Mouse (Mus musculus) lung, postnatal 36 days (tissue): ENCODE data around the gene Smpd2.
A peak's percentile ranks its signal among the peaks of the same experiment; 100 is the strongest.

Experiments used
- DNase-seq: peaks from one replicate; pipeline ENCODE4 v3.0.0; 2022; ENCODE audit warnings: mixed read lengths

Gene Smpd2

DNA sequence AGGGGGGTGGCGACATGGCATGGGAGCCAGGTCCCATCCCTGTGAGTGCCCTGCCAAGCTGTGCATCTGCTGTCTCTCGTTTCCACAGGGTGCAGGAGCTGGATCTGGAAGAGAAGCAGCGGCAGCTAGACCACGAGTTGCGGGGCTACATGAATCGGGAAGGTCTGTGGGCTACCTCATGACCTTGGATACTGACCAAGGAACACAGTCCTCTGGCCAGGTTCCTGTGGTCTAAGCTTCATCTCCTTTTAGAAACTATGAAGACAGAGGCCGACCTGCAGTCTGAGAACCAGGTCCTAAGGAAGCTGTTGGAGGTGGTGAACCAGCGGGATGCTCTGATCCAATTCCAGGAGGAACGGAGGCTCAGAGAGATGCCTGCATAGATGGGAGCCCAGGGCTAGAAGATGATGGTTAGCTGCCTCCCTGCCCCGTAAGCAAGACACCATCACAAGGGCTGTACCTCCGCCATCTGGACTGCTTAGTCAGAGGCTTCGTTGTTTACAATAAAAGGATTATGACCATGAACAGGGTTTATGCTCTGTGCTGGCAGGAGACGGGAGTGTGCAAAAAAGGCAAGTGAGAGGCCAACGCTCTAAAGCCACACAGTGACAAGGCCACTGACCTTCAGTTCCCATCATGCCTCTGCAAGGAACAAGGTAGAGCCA is 3.5 kb downstream of the Smpd2 start:
- DNase-seq: no peak

DNA sequence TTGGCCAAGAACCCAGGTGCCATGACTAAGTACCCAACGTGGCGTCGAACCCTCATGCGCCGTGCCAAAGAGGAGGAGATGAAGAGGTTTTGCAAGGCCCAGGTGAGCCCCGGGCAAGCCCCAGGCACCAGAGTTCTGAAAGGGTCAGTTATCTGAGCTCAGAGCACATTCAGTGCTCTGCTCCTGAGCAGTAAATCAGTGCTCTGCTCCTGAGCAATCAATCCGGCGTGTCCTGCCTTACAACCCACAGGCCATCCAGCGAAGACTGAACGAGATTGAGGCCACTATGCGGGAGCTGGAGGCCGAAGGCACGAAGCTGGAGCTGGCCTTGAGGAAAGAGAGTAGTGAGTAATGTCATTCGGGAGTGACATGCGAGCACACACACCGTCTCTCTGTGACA is 4.4 kb downstream of the Smpd2 start:
- no peak for DNase-seq

DNA sequence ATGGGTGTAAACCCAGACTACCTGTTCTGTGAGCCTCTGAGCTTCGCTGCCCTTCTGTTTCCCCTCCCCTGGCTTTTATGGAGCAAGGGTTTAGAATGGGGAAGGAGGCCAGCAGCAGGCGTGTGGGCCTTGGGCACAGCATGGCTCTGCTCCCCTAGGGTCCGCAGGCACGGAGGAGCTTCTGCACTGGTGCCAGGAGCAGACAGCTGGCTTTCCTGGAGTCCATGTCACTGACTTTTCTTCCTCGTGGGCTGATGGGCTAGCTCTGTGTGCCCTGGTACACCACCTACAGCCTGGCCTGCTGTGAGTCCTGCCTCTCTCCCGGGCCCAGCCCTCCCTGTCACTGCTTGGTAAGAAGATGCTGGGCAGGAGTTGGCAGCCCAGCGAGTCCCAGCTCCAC is 7.7 kb downstream of the Smpd2 start:
- no peak for DNase-seq

DNA sequence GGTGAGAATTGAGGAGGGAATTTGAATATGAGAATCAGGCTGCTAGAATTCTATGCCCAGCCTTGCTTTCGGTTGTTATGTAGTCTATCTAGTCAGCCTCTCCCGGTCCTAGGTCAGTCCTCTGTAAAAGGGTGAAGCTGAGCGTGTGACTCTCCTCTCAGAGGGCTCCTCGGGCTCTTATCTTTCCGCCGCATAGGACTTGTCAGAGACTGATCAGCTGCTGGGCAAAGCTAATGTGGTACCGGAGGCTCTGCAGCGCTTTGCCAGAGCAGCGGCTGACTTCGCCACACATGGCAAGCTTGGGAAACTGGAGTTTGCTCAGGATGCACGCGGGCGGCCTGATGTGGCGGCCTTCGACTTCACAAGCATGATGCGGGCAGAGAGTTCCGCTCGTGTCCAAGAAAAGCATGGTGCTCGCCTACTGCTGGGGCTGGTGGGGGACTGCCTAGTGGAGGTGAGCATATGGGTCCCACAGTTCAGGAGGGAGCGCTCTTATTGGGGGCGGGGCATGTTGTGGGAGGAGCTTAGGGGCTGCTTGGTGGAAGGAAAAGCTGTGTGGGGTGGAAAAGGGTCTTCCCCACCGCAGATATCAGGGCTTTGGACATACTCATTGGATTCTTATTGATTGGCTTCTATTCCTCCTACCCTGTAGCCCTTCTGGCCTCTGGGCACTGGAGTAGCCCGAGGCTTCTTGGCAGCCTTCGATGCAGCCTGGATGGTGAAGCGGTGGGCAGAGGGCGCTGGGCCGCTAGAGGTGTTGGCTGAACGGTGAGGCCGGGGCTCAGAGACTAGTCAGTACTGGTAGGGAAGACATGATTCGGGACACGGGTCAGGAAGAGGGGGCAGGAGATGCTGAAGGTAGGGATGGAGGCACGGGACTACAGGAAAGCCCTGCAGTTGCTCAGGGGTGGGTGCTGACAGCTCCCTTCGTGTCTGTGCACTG is 9.0 kb downstream of the Smpd2 start:
- no peak for DNase-seq

DNA sequence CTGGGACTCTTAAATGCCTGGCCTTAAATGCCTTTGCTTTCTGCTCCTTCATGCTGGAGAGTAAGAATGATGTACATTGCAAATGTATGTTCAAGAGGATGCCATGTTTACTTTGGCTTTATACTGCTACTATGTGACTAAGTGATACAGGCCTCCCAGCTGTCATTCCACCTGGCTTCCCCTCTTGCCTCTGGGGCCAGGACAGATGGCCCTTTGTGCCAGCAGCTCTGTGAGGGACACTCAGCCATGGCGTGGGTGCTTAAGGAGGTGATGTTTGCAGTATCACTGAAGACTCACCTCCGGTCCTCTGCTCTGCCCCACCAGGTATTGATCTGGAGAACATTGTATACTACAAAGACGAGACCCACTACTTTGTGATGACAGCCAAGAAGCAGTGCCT is 10.2 kb downstream of the Smpd2 start:
- no peak for DNase-seq

DNA sequence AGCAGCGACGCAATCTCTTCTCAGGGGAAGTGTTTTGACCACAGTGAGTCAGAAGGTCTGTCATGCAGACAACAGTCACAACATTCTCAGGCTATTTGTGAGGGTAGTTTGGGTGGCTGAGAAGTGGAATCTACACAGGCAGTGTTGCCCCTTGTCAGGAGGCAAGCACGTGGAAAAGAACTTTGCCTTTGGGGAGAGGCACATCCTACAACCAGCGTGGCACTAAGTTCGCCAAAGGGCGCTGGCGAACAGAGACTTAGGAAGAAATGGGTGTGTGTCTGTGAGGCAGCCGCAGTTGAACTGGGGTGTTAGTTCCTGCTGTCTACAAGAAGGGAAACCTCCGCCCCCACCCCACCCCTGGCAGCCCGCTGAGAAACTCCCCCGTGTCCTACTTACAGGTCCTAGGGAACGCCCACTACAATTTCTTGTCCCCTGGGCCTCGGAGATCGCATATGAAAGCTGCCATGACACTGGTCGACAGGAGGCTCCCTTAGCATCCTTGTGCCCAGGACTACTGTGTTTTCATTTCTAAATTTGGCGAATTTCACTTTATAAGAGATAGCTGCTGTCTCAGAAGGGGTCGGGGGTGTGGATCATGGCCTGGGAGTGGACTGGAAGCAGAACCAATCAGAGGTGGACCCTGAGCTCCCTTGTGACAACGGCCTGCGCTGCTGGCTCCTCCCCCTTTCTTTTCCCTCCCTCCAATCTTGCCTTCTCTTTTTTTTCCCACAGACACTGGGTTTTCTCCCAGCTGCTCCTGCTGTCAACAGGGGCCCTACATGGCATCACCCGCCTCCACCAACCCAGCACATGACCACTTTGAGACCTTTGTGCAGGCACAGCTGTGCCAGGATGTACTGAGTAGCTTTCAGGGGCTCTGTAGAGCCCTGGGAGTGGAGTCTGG is 12.6 kb downstream of the Smpd2 start:
- DNase-seq: peak; percentile 87

DNA sequence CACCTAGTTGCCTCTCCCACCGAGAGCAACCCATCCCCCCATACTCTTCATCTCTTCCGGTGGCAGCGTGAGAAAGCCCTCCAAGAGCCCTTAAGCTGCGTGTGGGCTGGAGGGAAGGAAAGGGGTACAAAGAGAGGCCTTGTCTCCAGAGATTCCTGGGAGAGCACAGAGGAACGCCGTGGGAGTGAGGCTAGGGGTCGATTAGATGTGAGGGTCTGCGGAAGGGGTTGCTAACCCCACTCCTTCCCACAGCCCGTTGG is 13.2 kb downstream of the Smpd2 start:
- DNase-seq: peak; percentile 30

DNA sequence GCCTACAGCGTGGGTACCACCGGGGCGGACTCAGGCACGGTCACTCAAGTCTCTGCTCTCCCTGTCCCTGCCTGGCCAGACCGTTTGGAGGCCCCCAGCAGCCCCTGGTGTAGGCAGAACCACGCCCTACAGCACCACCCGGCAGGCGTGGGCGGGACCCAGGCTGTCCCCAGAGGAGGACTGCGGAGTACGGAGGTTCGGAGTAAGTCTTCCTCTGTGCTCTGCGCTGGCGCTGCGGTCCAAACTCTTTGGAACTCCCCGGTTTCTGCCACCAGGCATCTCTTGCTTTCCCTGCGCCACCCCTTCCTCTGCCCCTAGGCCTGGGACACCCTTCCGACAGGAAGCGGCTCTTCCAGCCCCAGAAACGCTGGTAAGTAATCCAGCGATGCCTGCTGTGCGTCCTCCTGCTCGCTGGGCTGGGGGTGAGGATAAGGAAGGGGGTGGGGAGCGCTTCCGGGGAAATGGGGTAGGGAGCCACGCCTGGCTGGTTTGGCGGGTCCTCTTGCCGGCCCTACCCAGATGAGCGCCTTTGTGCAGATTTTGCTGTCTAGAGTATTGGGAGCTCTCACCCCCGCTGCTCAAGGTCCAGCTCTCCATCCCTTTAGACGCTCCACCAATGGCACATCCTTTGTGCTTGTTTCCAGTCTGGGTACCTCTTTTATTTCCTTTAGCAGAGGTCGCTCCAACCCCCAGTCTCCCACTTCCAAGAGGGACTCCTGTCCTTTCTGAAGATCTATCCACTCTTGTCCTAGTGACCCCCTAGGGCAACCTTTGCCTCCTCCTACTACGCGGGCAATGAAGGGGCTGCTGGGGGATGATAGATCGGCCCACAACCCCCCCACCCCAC is 13.8 kb downstream of the Smpd2 start, which contains the start of gene Mical1:
Mical1 (plus strand) TSS at position 144 of the 847 bp plus-strand sequence.
- peak; percentile 81 for DNase-seq

DNA sequence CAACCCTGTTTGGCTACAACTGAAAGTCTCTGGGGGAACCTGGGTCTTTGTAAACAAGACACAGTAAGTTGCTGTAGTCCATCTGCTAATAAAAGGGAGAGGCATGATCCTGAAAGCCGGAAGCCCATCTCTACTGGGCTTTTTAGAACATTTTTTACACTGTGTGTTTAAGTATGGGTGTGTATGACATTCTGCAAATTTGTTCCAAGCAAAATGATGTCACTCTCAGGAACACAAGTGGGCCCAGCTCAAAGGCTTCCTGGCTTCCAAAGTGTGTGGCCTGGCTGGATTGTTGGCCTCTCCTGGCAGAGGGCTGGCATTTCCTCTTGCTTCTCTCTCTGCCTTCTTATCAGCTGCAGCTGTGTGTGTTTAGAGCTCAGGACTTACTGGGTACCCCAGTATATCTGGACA is 15.2 kb downstream of the Smpd2 start:
- peak; percentile 76 for DNase-seq

DNA sequence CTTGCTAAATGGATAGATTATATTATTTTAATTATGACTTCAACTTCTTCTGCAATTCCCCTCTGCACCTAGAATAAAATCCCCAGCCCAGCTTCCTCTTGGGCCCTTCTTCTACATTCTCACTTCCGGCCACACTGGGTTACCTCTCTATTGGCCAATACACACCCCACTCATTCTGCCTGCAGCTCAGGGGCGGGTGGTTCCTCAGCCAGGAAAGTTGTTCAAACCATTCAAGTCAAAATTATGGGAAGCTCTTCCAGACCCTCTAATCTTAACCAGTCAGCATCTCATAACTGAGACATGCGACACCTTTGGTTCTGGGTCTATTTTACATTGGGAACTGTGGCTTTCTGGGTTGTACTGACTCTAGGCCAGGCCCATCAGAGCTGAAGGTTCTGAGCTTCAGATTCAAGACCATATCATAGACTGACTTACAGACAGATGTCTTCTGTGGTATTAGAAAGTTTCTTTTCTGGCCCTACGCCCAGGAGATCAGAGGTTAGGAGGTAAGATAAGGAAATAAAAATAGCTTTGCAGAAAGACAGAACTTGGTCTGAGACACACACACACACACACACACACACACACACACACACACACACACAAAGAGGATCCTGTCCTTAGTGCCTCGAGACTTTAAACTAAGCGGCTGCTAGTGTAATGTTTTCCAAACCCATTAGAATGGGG is 16.2 kb downstream of the Smpd2 start:
- DNase-seq: peak; percentile 71

DNA sequence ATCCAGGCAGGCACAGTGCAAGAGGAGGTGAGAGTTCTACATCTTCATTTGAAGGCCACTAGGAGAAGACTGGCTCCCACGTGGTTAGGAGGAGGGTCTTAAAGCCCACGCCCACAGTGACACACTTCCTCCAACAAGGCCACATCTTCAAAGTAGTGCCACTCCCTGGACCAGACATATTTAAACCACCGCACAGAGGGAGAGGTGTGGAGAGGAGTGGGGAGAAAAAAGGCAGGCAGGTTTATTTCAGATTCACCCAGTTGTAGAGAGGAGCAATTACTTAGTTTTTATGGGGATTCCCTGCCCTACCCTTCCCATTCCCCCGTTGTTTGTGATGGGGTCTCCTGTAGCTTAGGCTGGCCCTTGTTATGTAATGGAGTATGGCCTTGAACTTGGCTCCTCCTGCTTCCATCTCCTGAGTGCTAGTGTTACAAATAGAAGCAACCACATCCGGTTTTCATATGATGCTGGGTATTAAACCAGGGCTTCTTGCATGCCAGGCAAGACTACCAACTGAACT is 17.1 kb downstream of the Smpd2 start:
- no peak for DNase-seq

DNA sequence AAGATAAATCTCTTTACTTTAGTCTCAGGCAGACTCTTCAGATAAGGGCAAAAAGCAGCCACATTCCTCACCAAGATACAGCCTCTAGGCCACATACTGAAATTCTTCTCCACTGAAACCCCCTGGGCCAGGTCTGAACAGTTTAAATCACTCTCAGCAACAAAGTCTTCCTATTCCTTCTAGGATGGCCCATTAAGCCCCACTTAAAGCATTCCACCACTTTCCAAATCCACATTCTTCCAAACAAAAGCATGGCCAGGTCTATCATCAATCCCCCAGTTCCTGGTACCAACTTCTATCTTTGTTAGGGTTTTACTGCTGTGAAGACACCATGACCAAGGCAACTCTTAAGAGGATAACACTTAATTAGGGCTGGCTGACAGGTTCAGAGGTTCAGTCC is 17.6 kb downstream of the Smpd2 start:
- DNase-seq: no peak

DNA sequence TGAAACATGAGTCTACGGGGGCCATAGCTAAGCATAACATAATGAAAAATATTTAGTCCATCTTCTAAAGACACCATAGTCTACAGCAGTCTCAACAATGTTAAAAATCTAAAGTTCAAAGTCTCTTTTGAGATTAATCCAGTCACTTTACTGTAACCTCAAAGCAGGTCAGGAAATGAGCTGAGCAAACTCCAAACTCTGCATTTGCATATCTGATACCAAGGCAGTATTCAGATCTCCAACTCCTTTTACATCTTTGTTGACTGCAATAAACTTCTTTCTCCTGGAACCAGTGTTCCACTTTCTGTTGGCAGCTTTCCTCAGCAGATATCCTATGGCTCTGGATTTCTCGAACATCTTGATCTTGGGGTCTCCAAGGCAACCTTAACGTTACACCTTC is 19.5 kb downstream of the Smpd2 start:
- no peak for DNase-seq

DNA sequence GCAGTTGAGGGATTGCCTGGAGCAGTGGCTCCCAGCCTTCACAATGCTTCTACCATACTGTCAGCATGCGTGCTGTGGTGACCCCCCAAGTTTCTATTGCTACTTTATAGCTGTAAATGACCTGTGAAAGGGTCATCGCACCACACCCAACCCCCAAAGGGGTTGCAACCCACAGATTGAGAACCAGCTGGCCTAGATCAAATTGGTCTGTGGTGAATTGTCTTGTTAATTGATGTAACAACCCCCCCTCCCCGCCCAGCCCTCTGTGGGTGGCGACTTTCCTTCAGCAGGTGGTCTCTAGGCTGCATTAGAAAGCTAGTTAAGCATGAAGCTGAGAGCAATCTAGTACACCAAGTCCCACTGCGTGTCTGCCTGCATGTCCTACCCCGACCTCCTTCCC is 22.8 kb downstream of the Smpd2 start:
- DNase-seq: no peak

DNA sequence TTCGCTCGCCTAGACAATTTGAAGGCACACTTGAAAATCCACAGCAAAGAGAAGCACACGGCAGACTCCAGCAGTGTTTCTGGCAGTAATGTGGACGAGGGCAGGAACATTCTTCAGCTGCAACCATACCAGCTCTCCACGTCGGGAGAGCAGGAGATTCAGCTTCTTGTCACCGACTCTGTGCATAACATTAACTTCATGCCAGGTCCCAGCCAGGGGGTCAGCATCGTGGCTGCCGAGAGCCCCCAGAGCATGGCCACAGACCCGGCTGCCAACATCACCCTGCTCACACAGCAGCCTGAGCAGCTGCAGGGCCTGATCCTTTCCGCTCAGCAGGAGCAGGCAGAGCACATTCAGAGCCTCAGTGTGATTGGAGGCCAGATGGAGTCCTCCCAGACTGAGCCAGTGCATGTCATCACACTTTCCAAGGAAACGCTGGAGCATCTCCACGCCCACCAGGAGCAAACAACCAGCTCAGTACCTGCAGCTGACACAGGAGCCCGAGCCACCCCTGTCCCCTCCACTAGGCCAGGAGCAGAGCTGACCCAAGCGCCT is 25.7 kb downstream of the Smpd2 start:
- no peak for DNase-seq

DNA sequence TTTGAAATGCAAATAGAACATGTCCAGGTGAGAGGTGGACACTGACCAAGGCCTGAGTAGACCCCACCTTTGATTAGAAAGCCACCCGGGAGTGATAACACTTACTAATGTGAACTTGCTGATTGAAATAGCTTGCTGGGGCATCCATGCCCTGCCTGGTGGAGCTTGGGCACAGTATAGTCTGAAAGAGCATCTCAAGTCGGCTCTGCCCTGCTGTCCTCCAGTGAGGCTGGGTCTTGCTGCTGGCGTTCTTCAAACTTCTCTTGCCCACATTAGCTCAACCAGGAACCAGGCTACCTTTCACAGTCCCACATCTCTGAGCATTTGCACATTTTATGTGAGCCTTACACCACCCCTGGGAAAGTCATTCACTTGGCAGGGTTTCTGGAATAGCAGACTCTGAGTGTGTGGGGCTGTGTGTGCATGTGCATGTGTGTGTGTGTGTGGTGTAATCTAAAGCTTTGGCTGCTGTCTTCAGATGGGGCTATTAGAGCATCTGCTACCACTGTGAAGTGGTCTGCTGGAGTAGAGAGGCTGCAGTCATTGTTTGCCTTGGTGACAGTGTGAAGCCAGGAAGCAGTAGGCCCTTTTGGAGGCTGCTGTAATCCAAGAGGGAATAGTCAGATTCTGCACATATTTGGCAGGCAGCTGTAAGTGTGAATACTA is 29.0 kb downstream of the Smpd2 start:
- DNase-seq: no peak

DNA sequence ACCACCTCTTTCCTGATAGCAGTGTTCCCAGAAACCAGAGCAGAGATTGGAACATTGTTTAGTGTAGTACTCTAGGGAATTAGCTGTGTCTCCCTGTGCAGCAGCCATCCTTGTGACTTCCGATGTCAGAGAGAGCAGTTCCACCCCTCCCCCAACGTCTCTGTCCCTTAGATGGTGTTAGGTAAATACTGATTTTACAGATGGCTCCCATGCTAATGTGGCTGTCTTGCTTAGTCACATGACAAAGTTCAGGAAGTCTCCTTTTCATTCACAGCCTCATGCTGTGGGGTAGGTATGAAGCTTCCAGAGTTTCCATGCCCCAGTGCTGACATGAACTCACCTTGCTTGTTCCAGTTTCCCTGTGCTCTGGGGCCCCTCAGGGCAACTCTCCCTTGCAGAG is 29.7 kb downstream of the Smpd2 start:
- no peak for DNase-seq

DNA sequence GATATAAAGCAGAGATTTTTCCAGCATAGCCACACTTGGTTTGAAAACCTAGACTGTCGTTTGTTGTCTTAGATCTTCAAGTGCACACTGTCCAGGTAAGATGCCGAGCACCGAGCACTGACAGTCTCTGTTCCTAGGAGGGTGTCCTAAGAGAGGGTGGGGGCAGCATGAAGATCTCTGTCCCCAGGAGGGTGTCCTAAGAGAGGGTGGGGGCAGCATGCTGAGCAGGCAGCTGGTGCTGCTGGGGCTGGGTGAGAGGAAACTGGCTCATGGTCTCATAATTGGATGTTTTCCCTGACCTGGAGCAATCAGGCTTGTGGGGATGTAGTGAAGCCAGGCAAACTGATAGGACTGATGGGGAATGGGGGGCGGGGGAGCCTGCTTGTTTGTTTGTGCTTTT is 30.2 kb downstream of the Smpd2 start:
- DNase-seq: no peak

DNA sequence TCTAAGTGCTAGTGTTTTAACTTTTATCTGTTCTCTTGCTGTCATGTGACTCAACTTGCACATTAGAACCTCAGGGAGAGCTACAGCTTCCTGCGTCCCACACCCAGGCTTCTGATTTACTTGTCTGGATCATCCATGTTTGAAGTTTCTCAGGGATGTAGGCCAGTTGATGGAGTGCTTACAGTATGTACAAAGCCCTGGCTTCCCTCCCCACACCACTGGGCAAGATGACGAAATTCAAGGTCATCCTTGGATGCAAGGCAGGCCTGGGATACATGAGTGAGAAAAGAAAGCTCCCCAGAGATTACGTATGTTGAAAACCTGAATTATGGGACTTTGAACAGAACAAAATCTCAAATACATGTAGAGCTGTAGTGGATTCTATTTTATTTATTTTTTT is 37.4 kb downstream of the Smpd2 start:
- no peak for DNase-seq

DNA sequence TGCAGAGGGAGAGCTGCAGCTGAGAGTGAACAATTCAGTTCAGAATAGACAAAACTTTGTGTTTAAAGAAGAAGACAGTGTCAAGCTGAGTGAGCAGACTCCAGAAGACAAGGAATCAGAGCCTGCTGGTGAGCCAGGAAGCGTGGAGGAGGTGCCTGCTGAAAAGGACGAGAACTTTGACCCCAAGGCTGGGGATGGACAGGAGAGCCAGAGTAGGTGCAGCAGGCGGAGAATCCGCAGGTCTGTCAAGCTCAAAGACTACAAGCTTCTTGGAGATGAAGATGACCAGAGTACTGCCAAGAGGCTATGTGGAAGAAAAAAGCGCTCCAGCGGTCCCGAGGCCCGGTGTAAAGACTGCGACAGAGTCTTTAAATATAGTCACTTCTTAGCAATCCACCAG is 38.5 kb downstream of the Smpd2 start:
- no peak for DNase-seq
